Comparison of ENCODE assay signal across 31 mouse cellular contexts in genomic region chr2:151738460-151738859, GRCm38 (mm10). TPM values are rescaled to one million over a fixed set of nuclear protein-coding genes. Genes with fewer than 3 reads are reported as not detected.
DNase-seq lines count a peak whose midpoint lies in the region; ATAC-seq and TF ChIP-seq lines count a peak whose summit lies in the region.
"Had no signal": no experiment of that assay in that cellular context is flagged by ENCODE, and none has a peak within 500 bp of the region (broad histone marks: within the 10 kb centered on the region; RNA-seq: fewer than 3 reads in every experiment).

No protein-coding gene starts in this region.

- peaks cover 27% of the 10 kb centered on the region for H3K4me1 ChIP-seq in liver, embryonic 11.5 days (replicated peaks; ENCODE audit: control insufficient read depth, insufficient read depth, low read length)
- peaks cover 47 to 51% of the 10 kb centered on the region in 2 experiments for H3K4me1 ChIP-seq in liver, embryonic 14.5 days (replicated peaks; ENCODE audit: control insufficient read depth in 2 of 2, insufficient read depth in 2 of 2, low read length in 1 of 2)

- H3K27me3 ChIP-seq in liver, embryonic 11.5 days (replicated peaks; ENCODE audit: control insufficient read depth, insufficient read depth, low read length): no peaks in the 10 kb centered on the region
- no peaks in the 10 kb centered on the region for H3K27me3 ChIP-seq in liver, embryonic 14.5 days (ENCODE audit: control insufficient read depth, insufficient read depth, low read length)
- H3K27me3 ChIP-seq: heart, embryonic 13.5 days; limb, embryonic 12.5 days; midbrain, embryonic 15.5 days; neural tube, embryonic 15.5 days had no signal

- H3K9me3 ChIP-seq in liver, embryonic 11.5 days (ENCODE audit: control insufficient read depth, low read length): no peaks in the 10 kb centered on the region
- no peaks in the 10 kb centered on the region for H3K9me3 ChIP-seq in liver, embryonic 14.5 days (ENCODE audit: control insufficient read depth, low read length)
- H3K9me3 ChIP-seq: embryonic facial prominence, embryonic 13.5 days; heart, embryonic 13.5 days; limb, embryonic 12.5 days; midbrain, embryonic 10.5 days; midbrain, embryonic 15.5 days; neural tube, embryonic 15.5 days had no signal

- ATAC-seq in liver, embryonic 11.5 days (replicated peaks; ENCODE audit: low FRiP score): peak; percentile 15; the same call in 1 of the 2 replicates
- ATAC-seq in liver, embryonic 14.5 days (ENCODE audit: insufficient read depth): no peak
- no peak for ATAC-seq in granulocyte monocyte progenitor cell, adult 5-6 weeks (replicated peaks; ENCODE audit: poor library complexity, severe bottlenecking)
- ATAC-seq: forebrain, embryonic 14.5 days; hindbrain, embryonic 16.5 days; lung, postnatal 0 days; midbrain, embryonic 15.5 days had no signal

- peaks cover 7% of the 10 kb centered on the region for H3K36me3 ChIP-seq in liver, embryonic 11.5 days (ENCODE audit: control insufficient read depth, insufficient read depth, low read length)
- H3K36me3 ChIP-seq in liver, embryonic 14.5 days (replicated peaks; ENCODE audit: control insufficient read depth, insufficient read depth, low read depth): peaks cover 18% of the 10 kb centered on the region

- DNase-seq in liver, embryonic 11.5 days (ENCODE audit: low spot score): no peak
- DNase-seq in liver: no peak
- peak; percentile 22 for DNase-seq in c-Kit-negative CD71-positive TER-119-positive erythroid progenitor cells, embryonic 14.5 days (ENCODE audit: low read depth, low spot score)
- DNase-seq in liver, embryonic 14.5 days (ENCODE audit: low read depth in 3 of 3, low spot score in 3 of 3): no peak
- no peak for DNase-seq in gastrocnemius, adult 8-10 months (ENCODE audit: low spot score in 2 of 2)
- no peak for DNase-seq in embryo, embryonic 10.5 days (ENCODE audit: low spot score)
- DNase-seq: adrenal gland, postnatal 10 days; B cell, adult 2 months; cerebellum, adult 11-12 months; cerebellum, adult 9-11 months; gastrocnemius, postnatal 36 days; heart, postnatal 10 days; kidney, adult 2 months; kidney, postnatal 36 days; lung, adult 18-20 months; lung, postnatal 4 days; right cerebral cortex, postnatal 4 days; thymus, adult 2 months; thymus, postnatal 36 days had no signal

- H3K4me2 ChIP-seq in liver, embryonic 11.5 days: peak overlapping the region; percentile 82; the same call in 1 of the 2 replicates
- peak overlapping the region; percentile 79 for H3K4me2 ChIP-seq in liver, embryonic 14.5 days (ENCODE audit: low read depth)
- H3K4me2 ChIP-seq: heart, embryonic 13.5 days; limb, embryonic 12.5 days; midbrain, embryonic 15.5 days had no signal

- 62% methylated on average over 4 of the region's 4 CpGs for WGBS in liver, embryonic 11.5 days
- WGBS in liver, embryonic 14.5 days (ENCODE audit: insufficient replicate concordance): 23% methylated on average over 4 of the region's 4 CpGs

- H3K27ac ChIP-seq in liver, embryonic 11.5 days (ENCODE audit: low read depth, low read length): no peak overlapping the region
- peak overlapping the region; percentile 96 for H3K27ac ChIP-seq in liver, embryonic 14.5 days
- H3K27ac ChIP-seq: embryonic facial prominence, embryonic 13.5 days; heart, embryonic 13.5 days; layer of hippocampus, adult 2 months; left cerebral cortex, adult 2 months; limb, embryonic 12.5 days; midbrain, embryonic 10.5 days; midbrain, embryonic 15.5 days; neural tube, embryonic 15.5 days had no signal

- TF ChIP-seq EP300 in liver, embryonic 14.5 days (IDR thresholded peaks at IDR 0.05; ENCODE audit: low read depth): peak; percentile 26; the same call in 1 of the 2 replicates

- H3K9ac ChIP-seq in liver, embryonic 11.5 days (ENCODE audit: low read depth, low read length): no peak overlapping the region
- peak overlapping the region; percentile 94 for H3K9ac ChIP-seq in liver, embryonic 14.5 days (replicated peaks)
- H3K9ac ChIP-seq: embryonic facial prominence, embryonic 13.5 days; heart, embryonic 13.5 days; limb, embryonic 12.5 days; midbrain, embryonic 15.5 days; neural tube, embryonic 15.5 days had no signal

- TF ChIP-seq CTCF in liver, embryonic 14.5 days (IDR thresholded peaks at IDR 0.05; ENCODE audit: low read depth): no peak

- H3K4me3 ChIP-seq in liver, embryonic 11.5 days (ENCODE audit: low read depth, low read length): no peak overlapping the region
- peak overlapping the region; percentile 4 to 98; a peak in 3 of 4 replicates for H3K4me3 ChIP-seq in liver, embryonic 14.5 days (ENCODE audit: insufficient read depth in 1 of 2, low read depth in 2 of 2, low read length in 2 of 2)
- H3K4me3 ChIP-seq: embryonic facial prominence, embryonic 13.5 days; heart, embryonic 13.5 days; layer of hippocampus, adult 2 months; left cerebral cortex, adult 2 months; limb, embryonic 12.5 days; midbrain, embryonic 10.5 days; midbrain, embryonic 15.5 days; neural tube, embryonic 15.5 days had no signal

RNA-seq across cellular contexts. Expression of gene Psmf1, which starts 5.5 kb away (rescaled TPM):
- polyA plus RNA-seq in liver, embryonic 11.5 days (2014; fragmentation: Nextera tagmentation; extraction: Ambion mirVana): 61.4 and 63.8 TPM in 2 replicates
- polyA plus RNA-seq in liver, embryonic 14.5 days (2012; rRNA removed): 23.9 and 27.4 TPM in 2 replicates
- 46.2 and 51.4 TPM in 2 replicates for polyA plus RNA-seq in liver, embryonic 14.5 days (2014; fragmentation: Nextera tagmentation; extraction: Ambion mirVana)
- total RNA-seq in granulocyte monocyte progenitor cell, adult 5-6 weeks (2014; fragmentation: Nextera tagmentation): 37.5 and 39.5 TPM in 2 replicates
- total RNA-seq in granulocyte monocyte progenitor cell, adult 5-6 weeks (2017): 9.5 and 12.6 TPM in 2 replicates
- 10 to 100 TPM; 15.4 to 17.7 (median 16.8) TPM for total RNA-seq in gastrocnemius, adult 8-10 months (2022)

RNA-seq across cellular contexts. Expression of gene Tmem74b, which starts 36.7 kb away (rescaled TPM):
- 0.32 and 0.62 TPM in 2 replicates for polyA plus RNA-seq in liver, embryonic 11.5 days (2014; fragmentation: Nextera tagmentation; extraction: Ambion mirVana)
- 0.02 TPM in 1 of 2 replicates, not detected in the other for polyA plus RNA-seq in liver, embryonic 14.5 days (2012; rRNA removed)
- polyA plus RNA-seq in liver, embryonic 14.5 days (2014; fragmentation: Nextera tagmentation; extraction: Ambion mirVana): 0.06 TPM in 1 of 2 replicates, not detected in the other
- not detected in 2 replicates for total RNA-seq in granulocyte monocyte progenitor cell, adult 5-6 weeks (2014; fragmentation: Nextera tagmentation)
- not detected in 2 replicates for total RNA-seq in granulocyte monocyte progenitor cell, adult 5-6 weeks (2017)
- 1 to 10 TPM in 3 of 4 experiments, under 1 TPM in 1; 0.46 to 1.8 (median 1.3) TPM for total RNA-seq in gastrocnemius, adult 8-10 months (2022)
